Mouse (Mus musculus) olfactory bulb, adult 2 months (tissue): ENCODE measurements around the gene Klb. TPM values are rescaled to one million over a fixed set of nuclear protein-coding genes. Genes with fewer than 3 reads are reported as not detected.

ENCODE experiments used
- H3K27ac ChIP-seq: fragments of 200-500 bp; 2 replicates; pipeline ENCODE4 v1.5.1; 2012; ENCODE audit warnings: low read depth, low read length; ENCODE audit not compliant: insufficient read depth
- H3K4me1 ChIP-seq: fragments of 200-500 bp; 2 replicates; pipeline ENCODE4 v1.6.1; 2012; ENCODE audit warnings: low read length; ENCODE audit not compliant: control insufficient read depth, insufficient read depth
- H3K4me3 ChIP-seq: fragments of 200-500 bp; 2 replicates; pipeline ENCODE4 v1.5.1; 2012; ENCODE audit warnings: mild to moderate bottlenecking, low read depth, low read length, moderate library complexity; ENCODE audit not compliant: insufficient read depth
- CTCF ChIP-seq: fragments of 200-500 bp; IDR thresholded peaks from 2 replicates; pipeline ENCODE4 v1.5.1; 2012; ENCODE audit warnings: low read depth, mild to moderate bottlenecking, low read length, moderate library complexity; ENCODE audit not compliant: insufficient read depth
- POLR2A ChIP-seq: fragments of 200-500 bp; IDR thresholded peaks from 2 replicates; pipeline ENCODE4 v1.6.1; 2012; ENCODE audit warnings: mild to moderate bottlenecking, low read depth, low read length, moderate library complexity; ENCODE audit not compliant: insufficient read depth
- WGBS: fragments of 180-500 bp; shearing (Covaris S2); methylation state at CpG from one replicate; pipeline ENCODE4 v1.1.7; 2018; 5-methylcytosine and 5-hydroxymethylcytosine counted together
- polyA plus RNA-seq: library from polyadenylated mRNA; stranded (reverse); fragments of >200 nt; gene quantifications from 2 replicates; pipeline ENCODE4 v1.2.4, GENCODE M21; 2012; ENCODE audit warnings: low replicate concordance; ENCODE audit not compliant: missing spikeins, insufficient read depth, insufficient read length

Gene Klb
- polyA plus RNA-seq, 1 experiment: not detected

GRCm38 (mm10) chr5:65326212-65326611 lies 21.9 kb upstream of the Klb start:
- TF ChIP-seq CTCF (no peak), POLR2A (no peak)
- 74% methylated on average over 5 of the region's 5 CpGs for WGBS
- Histone ChIP-seq H3K27ac (no peak overlapping the region), H3K4me3 (no peak overlapping the region), H3K4me1 (no peaks in the 10 kb centered on the region)

DNA sequence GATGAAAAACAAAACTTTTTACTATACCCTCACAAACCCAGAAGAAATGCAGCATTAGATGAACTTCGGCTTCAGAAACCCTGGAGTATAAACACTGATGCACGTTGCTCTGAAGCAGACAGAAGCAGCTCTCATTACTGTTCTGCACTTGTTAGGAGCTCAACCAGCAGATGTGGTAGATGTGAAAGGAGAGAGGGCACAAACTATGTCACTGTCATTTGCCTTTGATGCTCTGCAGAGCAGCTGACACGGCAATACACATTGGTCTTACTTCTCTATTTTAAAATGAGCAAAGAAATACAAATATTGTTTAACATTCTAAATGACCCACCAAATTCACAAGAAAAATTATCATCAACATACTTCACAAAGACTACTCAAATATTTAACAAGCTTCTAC lies 18.1 kb upstream of the Klb start:
- no peaks in the 10 kb centered on the region for H3K4me1 ChIP-seq
- no peak overlapping the region for H3K27ac ChIP-seq
- H3K4me3 ChIP-seq: no peak overlapping the region
- WGBS: 81% methylated on average over 3 of the region's 3 CpGs
- TF ChIP-seq POLR2A (no peak), CTCF (no peak)

DNA sequence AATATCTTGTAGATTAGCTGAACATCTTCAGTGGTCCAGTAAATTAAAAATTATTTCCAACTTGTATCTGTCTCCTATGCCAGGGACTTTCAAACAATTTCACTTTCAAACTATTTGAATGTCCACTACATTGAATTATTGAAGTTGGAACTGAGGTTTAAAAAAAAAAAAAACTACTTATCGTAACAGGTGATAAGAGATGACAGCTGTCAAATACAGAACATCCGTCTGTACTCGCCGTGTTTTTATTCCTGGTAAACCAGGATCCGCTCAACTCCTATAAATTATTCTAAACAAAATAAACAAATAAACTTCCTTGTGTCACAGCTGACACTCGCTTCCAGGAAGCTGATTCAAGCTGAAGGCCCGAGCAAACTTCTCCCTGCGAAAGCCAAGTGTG lies 13.3 kb upstream of the Klb start:
- Histone ChIP-seq H3K27ac (no peak overlapping the region), H3K4me3 (peak overlapping the region; percentile 99), H3K4me1 (no peaks in the 10 kb centered on the region)
- WGBS: 5% methylated on average over 8 of the region's 8 CpGs
- TF ChIP-seq POLR2A (no peak), CTCF (no peak)

- TF ChIP-seq POLR2A: peak; percentile 69
- no peak for TF ChIP-seq CTCF
- Histone ChIP-seq H3K4me1 (no peaks in the 10 kb centered on the region), H3K4me3 (peak within 1 kb of the TSS; percentile 99), H3K27ac (no peak within 1 kb of the TSS)
- under 1% methylated on average over 65 of the region's 65 CpGs for WGBS
Observed at GRCm38 (mm10) chr5:65335298-65336074, 12.6 kb upstream of the Klb start, which contains the start of gene Rfc1. Rfc1 (minus strand) TSS chr5:65335670.

DNA sequence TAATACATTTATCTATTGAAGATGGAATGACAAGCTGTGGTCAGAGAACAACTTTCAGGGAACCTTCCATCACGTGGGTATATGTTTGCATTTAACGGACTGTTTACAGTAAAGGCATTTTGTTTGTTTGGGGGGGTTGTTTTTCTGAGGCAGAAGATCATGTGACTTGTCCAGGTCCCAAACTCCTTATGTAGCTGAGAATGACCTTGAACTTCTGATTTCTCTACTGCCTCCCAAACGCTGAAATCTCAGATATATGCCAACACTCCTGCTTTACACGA lies 12.1 kb upstream of the Klb start:
- H3K27ac ChIP-seq: no peak overlapping the region
- 24% methylated on average over 4 of the region's 4 CpGs for WGBS
- TF ChIP-seq CTCF (no peak), POLR2A (no peak)
- H3K4me1 ChIP-seq: no peaks in the 10 kb centered on the region
- no peak overlapping the region for H3K4me3 ChIP-seq

DNA sequence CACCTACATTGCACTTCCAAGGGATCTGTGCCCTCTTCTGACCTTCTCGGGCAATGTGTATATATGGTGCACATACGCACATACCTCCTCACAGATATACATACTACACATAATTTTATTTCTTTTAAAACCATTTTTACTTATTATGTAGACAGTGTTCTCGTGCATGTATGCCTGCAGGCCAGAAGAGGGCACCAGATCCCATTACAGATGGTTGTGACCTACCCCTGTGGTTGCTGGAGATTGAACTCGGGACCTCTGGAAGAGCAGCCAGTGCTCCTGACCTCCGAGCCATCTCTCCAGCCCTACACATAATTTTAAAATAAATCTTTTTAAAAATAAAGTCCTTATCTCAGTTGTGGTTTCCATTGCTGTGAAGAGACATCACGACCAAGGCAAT lies 9.7 kb upstream of the Klb start:
- no peak overlapping the region for H3K4me3 ChIP-seq
- TF ChIP-seq POLR2A (no peak), CTCF (no peak)
- H3K27ac ChIP-seq: no peak overlapping the region
- no peaks in the 10 kb centered on the region for H3K4me1 ChIP-seq
- 87% methylated on average over 6 of the region's 6 CpGs for WGBS

DNA sequence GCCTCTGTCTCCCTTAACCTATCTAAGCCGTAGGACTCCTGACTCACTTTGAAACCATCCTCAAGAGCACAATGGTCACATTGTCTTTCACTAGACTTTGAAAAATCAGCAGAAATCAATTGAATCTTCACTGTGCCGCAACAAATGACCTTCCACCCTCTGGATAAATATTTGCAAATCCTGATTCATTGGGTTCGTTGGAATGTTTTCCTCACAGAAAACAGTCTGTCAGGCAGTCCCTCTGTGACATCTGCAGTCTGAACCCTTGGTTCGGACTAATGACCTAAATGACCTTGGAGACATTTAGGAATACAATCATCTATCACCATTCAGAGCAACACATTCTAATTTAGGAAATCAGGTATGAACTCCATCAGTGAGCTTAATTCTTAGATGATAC lies 7.9 kb upstream of the Klb start:
- Histone ChIP-seq H3K4me1 (no peaks in the 10 kb centered on the region), H3K27ac (no peak overlapping the region), H3K4me3 (no peak overlapping the region)
- TF ChIP-seq POLR2A (no peak), CTCF (no peak)
- 63% methylated on average over 4 of the region's 4 CpGs for WGBS

GRCm38 (mm10) chr5:65350508-65350907 lies 2.4 kb downstream of the Klb start:
- no peaks in the 10 kb centered on the region for H3K4me1 ChIP-seq
- H3K27ac ChIP-seq: no peak overlapping the region
- no peak overlapping the region for H3K4me3 ChIP-seq
- no peak for TF ChIP-seq CTCF
- no peak for TF ChIP-seq POLR2A
- 83% methylated on average over 10 of the region's 10 CpGs for WGBS

- H3K4me3 ChIP-seq: no peak overlapping the region
- no peaks in the 10 kb centered on the region for H3K4me1 ChIP-seq
- no peak overlapping the region for H3K27ac ChIP-seq
- WGBS: 88% methylated on average over 3 of the region's 3 CpGs
- no peak for TF ChIP-seq CTCF
- no peak for TF ChIP-seq POLR2A
Observed at GRCm38 (mm10) chr5:65354097-65354496, 6.0 kb downstream of the Klb start.
